Mouse (Mus musculus): ENCODE measurements at regions not wholly inside any gene's neighbourhood (a gene's known extent, or its start where the extent isn't known, plus 50 kb on each side); places are given as distances from the start of the nearest gene placed in this dataset.
"Not testable (repeated sequence)": the region's sequence is repeated elsewhere in the genome, so short reads cannot be mapped to it uniquely, and the experiment has no call there.

DNA sequence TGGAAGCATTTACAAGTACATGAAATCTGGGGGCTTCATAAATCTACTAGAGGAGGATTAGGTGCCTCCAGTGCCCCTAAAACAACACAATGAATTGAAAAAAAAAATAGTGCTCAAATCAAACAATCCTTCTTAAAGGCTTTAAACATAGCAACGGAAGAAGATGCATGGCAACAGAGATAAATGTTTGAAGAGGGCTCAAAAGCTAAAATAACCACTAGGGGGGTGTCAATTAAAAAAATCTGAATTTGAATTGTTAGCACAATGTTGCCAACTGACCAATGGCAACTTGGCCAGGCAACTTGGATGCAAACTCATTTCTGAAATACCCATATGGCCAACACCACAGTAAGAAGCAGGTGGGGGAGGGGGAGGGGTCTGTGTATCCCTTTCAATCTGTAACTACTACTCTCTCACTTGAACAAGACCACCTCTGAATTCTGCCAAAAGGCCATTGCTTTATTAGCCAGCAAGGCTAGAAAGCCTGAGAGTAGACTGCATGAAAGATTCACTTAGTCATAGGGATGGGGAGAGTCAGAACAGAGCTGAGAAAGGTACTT lies 312.6 kb downstream of the Samd5 start:
- no peak overlapping the region for H3K9ac ChIP-seq (ENCODE audit: low read depth, low read length)
- H3K36me3 ChIP-seq (ENCODE audit: control insufficient read depth, insufficient read depth, low read length), result no peaks in the 10 kb centered on the region
- WGBS, result 41% methylated on average over 1 of the region's 1 CpGs
- no peak overlapping the region for H3K4me3 ChIP-seq (ENCODE audit: insufficient read depth, low read depth, low read length)
- H3K27me3 ChIP-seq (ENCODE audit: control insufficient read depth, insufficient read depth, low read length), result no peaks in the 10 kb centered on the region
- no peaks in the 10 kb centered on the region for H3K4me1 ChIP-seq (ENCODE audit: control insufficient read depth, insufficient read depth, low read length)
- no peaks in the 10 kb centered on the region for H3K79me2 ChIP-seq (ENCODE audit: control insufficient read depth, insufficient read depth, low read length)
- no peak overlapping the region for H3K27ac ChIP-seq (replicated peaks; ENCODE audit: insufficient read depth, low read depth, low read length)
- TF ChIP-seq POLR2A (IDR thresholded peaks at IDR 0.05; ENCODE audit: extremely low read depth, insufficient read depth, low read length), result no peak
- TF ChIP-seq CTCF (IDR thresholded peaks at IDR 0.05; ENCODE audit: low read depth, low read length), result no peak
- no peak for DNase-seq (ENCODE audit: extremely low read depth, low read depth, low spot score)

DNA sequence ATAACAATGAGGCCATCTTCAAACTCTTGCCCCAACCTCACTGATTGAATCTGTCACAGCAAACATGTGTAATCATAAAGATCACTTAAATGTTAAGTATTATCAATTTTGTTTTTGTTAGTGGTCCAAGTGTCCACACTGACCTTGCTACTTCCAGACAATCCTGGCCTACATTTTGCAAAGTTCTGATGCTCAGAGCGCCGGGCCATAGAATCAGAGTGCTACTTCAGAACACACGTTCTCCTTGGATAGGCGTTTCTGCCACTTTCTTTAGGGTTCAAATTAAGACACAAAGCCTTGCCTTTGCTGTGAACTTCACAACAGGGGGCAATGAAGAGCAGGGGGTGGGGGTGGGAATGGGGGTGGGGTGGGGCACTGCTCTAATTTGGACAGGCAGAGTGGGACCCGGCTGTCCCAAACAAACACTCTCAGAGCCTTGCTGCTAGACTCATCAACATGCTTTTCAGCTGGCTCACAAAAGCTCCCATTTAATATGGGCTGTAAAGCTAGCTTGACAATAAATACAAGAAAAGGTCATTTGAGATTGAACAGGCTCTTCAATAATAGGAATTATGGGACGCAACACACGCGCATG lies 336.7 kb downstream of the Samd5 start:
- H3K9ac ChIP-seq (ENCODE audit: low read depth, low read length), result no peak overlapping the region
- 97% methylated on average over 8 of the region's 8 CpGs for WGBS
- no peaks in the 10 kb centered on the region for H3K27me3 ChIP-seq (ENCODE audit: control insufficient read depth, insufficient read depth, low read length)
- H3K36me3 ChIP-seq (ENCODE audit: control insufficient read depth, insufficient read depth, low read length), result no peaks in the 10 kb centered on the region
- no peak overlapping the region for H3K4me3 ChIP-seq (ENCODE audit: insufficient read depth, low read depth, low read length)
- H3K79me2 ChIP-seq (ENCODE audit: control insufficient read depth, insufficient read depth, low read length), result no peaks in the 10 kb centered on the region
- no peak for TF ChIP-seq POLR2A (IDR thresholded peaks at IDR 0.05; ENCODE audit: extremely low read depth, insufficient read depth, low read length)
- TF ChIP-seq CTCF (IDR thresholded peaks at IDR 0.05; ENCODE audit: low read depth, low read length), result no peak
- H3K27ac ChIP-seq (replicated peaks; ENCODE audit: insufficient read depth, low read depth, low read length), result no peak overlapping the region
- no peaks in the 10 kb centered on the region for H3K4me1 ChIP-seq (ENCODE audit: control insufficient read depth, insufficient read depth, low read length)
- no peak for DNase-seq (ENCODE audit: extremely low read depth, low read depth, low spot score)

DNA sequence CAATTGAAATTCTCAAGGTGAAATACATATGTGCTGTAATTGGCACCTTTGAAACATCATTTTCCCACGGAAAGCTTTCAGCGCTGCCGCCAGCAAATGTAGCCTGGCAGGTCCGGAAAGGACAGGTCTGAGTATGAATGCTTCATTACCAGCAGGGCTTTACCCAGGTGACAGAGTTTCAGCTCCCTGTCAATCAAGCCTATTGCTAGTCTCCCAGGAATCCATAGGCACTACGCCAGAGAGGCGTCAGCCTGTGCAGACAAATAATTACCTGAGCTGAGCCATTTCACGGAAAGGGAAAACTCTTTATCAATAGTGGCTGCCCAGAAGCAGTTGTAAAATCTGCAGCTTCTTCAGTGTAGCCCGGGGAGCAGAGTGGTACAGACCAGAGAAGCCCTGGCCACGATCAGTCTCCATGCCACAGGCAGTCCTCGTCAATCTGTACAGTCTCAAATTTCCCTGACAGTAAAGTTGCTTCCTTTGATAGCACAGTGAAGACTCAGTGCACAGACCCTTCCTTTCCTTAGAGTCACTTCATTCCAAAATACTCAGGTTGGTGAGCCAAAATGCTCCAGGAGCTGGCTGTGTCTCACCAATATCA lies 340.7 kb downstream of the Samd5 start:
- H3K9ac ChIP-seq (ENCODE audit: low read depth, low read length), result no peak overlapping the region
- H3K36me3 ChIP-seq (ENCODE audit: control insufficient read depth, insufficient read depth, low read length), result no peaks in the 10 kb centered on the region
- TF ChIP-seq CTCF (IDR thresholded peaks at IDR 0.05; ENCODE audit: low read depth, low read length), result no peak
- no peak for TF ChIP-seq POLR2A (IDR thresholded peaks at IDR 0.05; ENCODE audit: extremely low read depth, insufficient read depth, low read length)
- H3K4me3 ChIP-seq (ENCODE audit: insufficient read depth, low read depth, low read length), result no peak overlapping the region
- DNase-seq (ENCODE audit: extremely low read depth, low read depth, low spot score), result no peak
- WGBS, result 72% methylated on average over 10 of the region's 10 CpGs
- no peaks in the 10 kb centered on the region for H3K4me1 ChIP-seq (ENCODE audit: control insufficient read depth, insufficient read depth, low read length)
- no peak overlapping the region for H3K27ac ChIP-seq (replicated peaks; ENCODE audit: insufficient read depth, low read depth, low read length)
- no peaks in the 10 kb centered on the region for H3K27me3 ChIP-seq (ENCODE audit: control insufficient read depth, insufficient read depth, low read length)
- H3K79me2 ChIP-seq (ENCODE audit: control insufficient read depth, insufficient read depth, low read length), result no peaks in the 10 kb centered on the region

DNA sequence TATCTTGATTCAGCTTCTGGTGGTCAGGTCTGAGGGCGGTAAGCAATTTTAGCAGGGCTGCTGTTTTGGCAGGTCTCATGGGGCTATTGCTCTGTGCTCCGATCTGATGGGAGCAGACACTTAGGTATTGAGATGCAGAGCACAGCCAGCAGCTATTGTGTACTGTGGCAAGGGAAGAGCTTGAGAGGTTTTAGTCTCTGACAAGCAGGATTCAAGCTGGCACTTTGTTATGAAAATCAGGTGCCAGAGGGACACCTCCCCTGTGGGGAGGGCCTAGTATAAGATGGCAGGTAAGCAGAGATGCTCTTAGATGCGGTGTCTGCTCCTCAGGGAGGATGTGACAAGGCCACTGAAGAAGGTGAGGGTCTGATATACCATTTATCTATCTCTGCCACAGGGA lies 343.3 kb downstream of the Samd5 start:
- H3K27me3 ChIP-seq (ENCODE audit: control insufficient read depth, insufficient read depth, low read length), result no peaks in the 10 kb centered on the region
- H3K79me2 ChIP-seq (ENCODE audit: control insufficient read depth, insufficient read depth, low read length), result no peaks in the 10 kb centered on the region
- 74% methylated on average over 3 of the region's 3 CpGs for WGBS
- H3K4me1 ChIP-seq (ENCODE audit: control insufficient read depth, insufficient read depth, low read length), result no peaks in the 10 kb centered on the region
- no peak overlapping the region for H3K9ac ChIP-seq (ENCODE audit: low read depth, low read length)
- H3K27ac ChIP-seq (replicated peaks; ENCODE audit: insufficient read depth, low read depth, low read length), result no peak overlapping the region
- no peak for DNase-seq (ENCODE audit: extremely low read depth, low read depth, low spot score)
- no peak for TF ChIP-seq POLR2A (IDR thresholded peaks at IDR 0.05; ENCODE audit: extremely low read depth, insufficient read depth, low read length)
- TF ChIP-seq CTCF (IDR thresholded peaks at IDR 0.05; ENCODE audit: low read depth, low read length), result no peak
- no peak overlapping the region for H3K4me3 ChIP-seq (ENCODE audit: insufficient read depth, low read depth, low read length)
- H3K36me3 ChIP-seq (ENCODE audit: control insufficient read depth, insufficient read depth, low read length), result no peaks in the 10 kb centered on the region

DNA sequence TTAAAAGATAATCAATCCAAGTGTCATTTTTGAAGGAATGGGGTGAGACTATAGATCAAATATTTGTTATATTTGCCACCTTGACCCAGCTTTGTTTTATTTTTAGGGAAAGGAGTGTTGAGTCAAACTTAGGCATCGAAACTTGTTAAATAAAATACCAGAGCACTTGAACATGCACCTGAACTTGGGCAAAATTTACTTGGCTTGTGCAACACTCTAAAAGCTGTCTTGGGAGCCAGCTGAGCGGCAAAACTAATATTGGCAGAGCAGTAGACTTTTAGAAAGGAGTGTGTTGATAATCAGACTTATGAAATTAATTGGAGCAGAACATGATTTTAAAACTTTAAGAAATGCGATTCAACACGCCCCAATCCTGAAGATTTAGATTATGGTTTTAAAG lies 346.7 kb downstream of the Samd5 start:
- WGBS, result 85% methylated on average over 4 of the region's 4 CpGs
- Histone ChIP-seq H3K4me3 (ENCODE audit: insufficient read depth, low read depth, low read length) (no peak overlapping the region), H3K36me3 (ENCODE audit: control insufficient read depth, insufficient read depth, low read length) (no peaks in the 10 kb centered on the region), H3K27me3 (ENCODE audit: control insufficient read depth, insufficient read depth, low read length) (no peaks in the 10 kb centered on the region), H3K9ac (ENCODE audit: low read depth, low read length) (no peak overlapping the region), H3K27ac (replicated peaks; ENCODE audit: insufficient read depth, low read depth, low read length) (no peak overlapping the region), H3K4me1 (ENCODE audit: control insufficient read depth, insufficient read depth, low read length) (no peaks in the 10 kb centered on the region), H3K79me2 (ENCODE audit: control insufficient read depth, insufficient read depth, low read length) (no peaks in the 10 kb centered on the region)
- no peak for DNase-seq (ENCODE audit: extremely low read depth, low read depth, low spot score)
- no peak for TF ChIP-seq CTCF (IDR thresholded peaks at IDR 0.05; ENCODE audit: low read depth, low read length)
- no peak for TF ChIP-seq POLR2A (IDR thresholded peaks at IDR 0.05; ENCODE audit: extremely low read depth, insufficient read depth, low read length)

DNA sequence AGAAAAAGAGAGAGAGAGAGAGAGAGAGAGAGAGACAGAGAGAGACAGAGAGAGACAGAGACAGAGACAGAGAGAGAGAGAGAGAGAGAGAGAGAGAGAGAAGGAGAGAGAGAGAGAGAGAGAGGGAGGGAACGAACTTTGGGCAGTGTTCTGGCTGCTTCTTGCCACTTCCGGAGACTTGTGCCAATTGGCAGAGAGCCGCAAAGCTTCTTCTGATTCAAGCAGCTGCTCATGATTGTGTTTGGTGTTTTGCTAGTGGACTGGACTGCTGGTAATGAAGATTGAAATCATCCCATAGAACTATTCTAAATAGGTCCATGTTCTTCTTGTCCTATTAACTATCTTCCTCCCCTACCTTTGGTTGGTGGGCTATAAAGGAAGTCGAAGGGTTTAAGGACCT lies 347.1 kb downstream of the Samd5 start:
- H3K4me3 ChIP-seq (ENCODE audit: insufficient read depth, low read depth, low read length); H3K36me3 ChIP-seq (ENCODE audit: control insufficient read depth, insufficient read depth, low read length); H3K4me1 ChIP-seq (ENCODE audit: control insufficient read depth, insufficient read depth, low read length); H3K9ac ChIP-seq (ENCODE audit: low read depth, low read length); H3K27me3 ChIP-seq (ENCODE audit: control insufficient read depth, insufficient read depth, low read length); H3K27ac ChIP-seq (replicated peaks; ENCODE audit: insufficient read depth, low read depth, low read length); H3K79me2 ChIP-seq (ENCODE audit: control insufficient read depth, insufficient read depth, low read length): not testable (repeated sequence)
- 70% methylated on average over 4 of the region's 4 CpGs for WGBS
- DNase-seq (ENCODE audit: extremely low read depth, low read depth, low spot score), result peak; percentile 15
